Mouse (Mus musculus): ENCODE data around the gene Rtel1.

Gene Rtel1

DNA sequence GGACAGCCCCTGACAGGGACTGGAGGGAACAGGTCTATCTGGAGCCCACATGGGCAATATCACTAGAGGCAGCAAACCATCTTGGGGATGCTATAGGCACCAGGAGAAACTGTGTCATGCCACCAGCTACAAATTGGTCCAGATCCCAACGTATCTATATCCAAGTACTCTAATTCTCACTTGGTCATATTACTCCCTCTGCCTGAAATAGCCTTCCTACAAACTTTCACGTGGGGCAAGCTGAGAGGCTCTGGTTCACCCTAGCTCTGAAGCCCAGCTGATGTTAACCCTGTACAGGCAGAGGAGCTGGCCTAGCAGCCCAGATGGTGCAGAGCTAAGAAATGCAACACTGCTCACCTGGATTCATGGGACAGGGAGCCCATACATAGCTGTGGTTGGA lies 72.0 kb downstream of the Rtel1 start:
- no peak for DNase-seq

DNA sequence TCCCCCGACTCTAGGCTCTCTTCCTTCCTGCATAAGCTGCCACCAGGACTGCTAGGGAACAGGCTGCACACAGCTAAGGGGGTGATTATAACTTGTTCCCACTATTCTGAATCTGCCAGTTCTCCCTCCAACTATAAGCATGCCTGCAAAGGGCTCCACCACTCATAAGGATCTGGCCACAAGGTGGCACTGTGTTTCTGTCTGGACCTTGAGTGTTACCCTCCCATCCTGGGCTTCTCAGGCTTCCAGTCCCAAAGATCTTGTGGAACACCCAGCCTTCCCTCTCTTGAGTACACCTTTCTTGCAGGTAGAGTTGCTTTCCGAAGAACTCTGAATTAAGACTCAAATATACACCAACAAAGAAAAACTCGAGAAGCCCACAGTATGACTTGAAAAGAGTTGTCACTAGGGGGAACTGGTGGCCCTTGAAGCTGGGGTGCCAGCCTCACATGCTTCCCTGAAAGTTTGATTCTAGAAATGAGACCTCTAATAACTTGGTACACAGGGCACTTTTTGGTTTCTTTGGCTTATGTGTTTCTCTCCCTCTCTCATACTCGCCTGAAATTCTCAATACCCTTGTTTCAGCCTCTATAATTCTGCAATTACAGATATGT lies 73.2 kb downstream of the Rtel1 start:
- peak; percentile 92 for DNase-seq

DNA sequence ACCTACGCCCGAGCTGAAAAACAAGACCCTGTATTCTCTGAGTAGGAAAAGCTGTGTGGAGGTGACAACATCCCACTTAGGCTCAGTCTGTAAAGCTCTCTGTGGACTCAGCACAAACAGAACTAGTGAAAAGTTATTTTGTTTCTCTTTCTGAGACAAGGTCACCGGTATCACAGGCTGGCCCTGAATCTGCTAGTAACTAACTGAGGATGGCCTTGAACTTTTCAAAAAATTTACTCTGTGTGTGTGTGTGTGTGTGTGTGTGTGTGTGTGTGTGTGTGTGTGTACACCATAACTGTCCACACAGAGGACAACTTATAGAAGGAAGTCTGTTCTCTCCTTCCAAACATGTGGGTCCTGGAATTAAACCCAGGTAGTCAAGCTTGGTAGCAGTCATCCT lies 74.5 kb downstream of the Rtel1 start:
- DNase-seq = no peak

DNA sequence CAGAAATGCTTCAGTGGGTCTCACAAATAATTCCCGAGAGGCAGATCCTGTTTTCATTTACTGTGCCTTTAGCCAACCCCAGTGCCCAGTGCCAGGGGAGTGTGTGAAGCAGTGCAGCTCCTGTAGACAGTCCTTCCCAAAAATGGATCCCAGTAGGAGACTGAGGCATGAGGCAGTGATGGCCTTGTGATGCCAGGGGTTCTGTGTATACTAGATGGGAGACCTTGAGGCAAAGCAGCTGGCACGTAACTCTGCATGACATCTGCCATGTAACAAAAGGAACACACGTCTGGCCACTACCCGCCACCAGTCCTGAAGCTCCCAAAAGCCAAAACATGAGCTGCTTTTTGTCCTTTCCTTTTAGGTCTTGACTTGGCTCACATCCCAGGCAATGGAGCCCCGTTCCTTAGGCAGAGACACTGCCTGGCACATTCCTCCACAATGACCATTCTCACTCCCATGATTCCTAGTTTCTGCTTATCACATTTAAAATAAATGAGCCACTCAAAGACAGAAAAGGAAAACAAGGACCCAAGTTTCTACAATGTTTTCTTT lies 77.7 kb downstream of the Rtel1 start:
- DNase-seq = no peak

DNA sequence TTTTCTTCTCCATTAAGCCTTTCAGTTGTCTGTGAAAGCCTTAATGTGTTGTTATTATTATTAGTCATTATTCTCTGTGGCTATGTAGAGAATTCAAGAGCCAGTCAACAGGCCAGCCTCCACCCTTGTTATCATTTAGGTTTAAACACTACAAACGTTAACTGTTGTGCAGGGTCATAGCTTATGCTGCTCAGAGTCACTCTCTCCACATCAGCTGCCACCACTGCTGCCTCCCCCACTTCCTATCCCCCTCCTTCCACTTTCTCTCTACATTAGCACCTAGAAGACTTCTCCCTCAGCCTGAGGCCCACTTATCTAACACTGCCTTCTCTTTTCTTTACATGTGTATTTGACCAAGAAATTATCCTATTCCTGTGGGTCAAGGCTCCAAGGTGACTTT lies 82.0 kb downstream of the Rtel1 start:
- DNase-seq = no peak

DNA sequence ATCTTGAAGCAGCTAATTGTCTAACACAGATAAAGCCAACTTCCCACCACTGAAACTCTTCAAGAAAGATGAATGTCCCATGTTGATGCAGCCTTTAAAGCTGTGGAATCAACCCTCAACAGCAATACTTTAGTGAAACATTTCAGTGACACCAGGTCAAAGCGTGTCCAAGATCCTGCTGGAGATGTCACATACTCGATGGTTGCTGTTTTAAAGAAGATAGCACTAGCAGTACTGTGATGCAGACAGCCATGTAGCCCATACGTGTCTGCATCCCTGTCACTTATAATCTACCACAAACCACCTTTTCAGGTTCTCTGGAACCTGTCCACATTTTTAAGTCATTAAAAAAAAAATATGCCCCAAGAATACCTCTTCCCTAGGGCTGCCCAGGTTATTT lies 84.2 kb downstream of the Rtel1 start:
- no peak for DNase-seq
